10 mouse cellular contexts compared by ENCODE assay signal in the genomic region with DNA sequence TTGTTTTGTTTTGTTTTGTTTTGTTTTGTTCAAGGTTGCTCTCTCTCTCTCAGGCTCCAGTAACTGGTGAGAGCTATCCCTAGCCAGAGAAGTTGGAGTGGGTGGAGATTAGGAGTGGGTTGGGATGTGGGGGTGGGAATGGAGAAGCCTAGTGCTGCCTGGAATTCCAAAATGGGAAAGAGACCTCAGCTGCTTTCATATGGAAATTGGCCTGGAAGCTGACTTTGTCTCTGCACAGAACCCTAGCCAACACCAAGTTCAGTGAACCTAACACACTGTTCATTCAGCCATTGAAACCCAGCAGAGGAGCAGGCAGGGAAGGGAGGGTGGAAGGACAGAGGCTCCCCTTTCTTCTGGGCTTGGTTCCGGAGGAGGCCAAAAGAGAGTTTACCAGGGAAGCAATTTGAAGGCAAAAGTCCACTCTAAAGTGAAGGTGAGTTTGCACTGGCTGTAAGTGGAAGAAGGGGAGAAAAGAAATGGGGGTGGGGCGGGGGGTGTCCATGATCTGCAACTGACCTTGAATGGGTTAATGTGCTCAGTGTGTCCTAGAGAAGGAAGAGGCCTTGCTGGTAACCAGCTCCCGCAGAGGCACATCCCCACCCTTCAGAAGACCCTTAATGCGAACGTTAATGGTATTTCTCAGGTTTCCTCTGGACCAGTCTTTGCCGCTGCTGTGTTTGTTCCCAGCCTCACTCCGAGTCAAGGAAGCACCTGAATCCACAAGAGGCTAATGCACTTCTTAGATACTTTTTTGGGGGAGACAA.
DNase-seq lines count a peak whose midpoint lies in the region; ATAC-seq lines count a peak whose summit lies in the region.
"Had no signal": no experiment of that assay in that cellular context is flagged by ENCODE, and none has a peak within 500 bp of the region (broad histone marks: within the 10 kb centered on the region; RNA-seq: fewer than 3 reads in every experiment).

No protein-coding gene starts in this region.

- no peak overlapping the region for H3K9ac ChIP-seq in embryonic facial prominence, embryonic 14.5 days (ENCODE audit: low read depth, low read length)
- H3K9ac ChIP-seq in neural tube, embryonic 13.5 days, result no peak overlapping the region
- H3K9ac ChIP-seq: embryonic facial prominence, embryonic 15.5 days; liver, embryonic 14.5 days had no signal

- H3K4me2 ChIP-seq in embryonic facial prominence, embryonic 14.5 days (ENCODE audit: low read depth, low read length), result no peak overlapping the region
- no peak overlapping the region for H3K4me2 ChIP-seq in neural tube, embryonic 13.5 days
- H3K4me2 ChIP-seq: embryonic facial prominence, embryonic 15.5 days had no signal

- H3K27ac ChIP-seq in embryonic facial prominence, embryonic 14.5 days (replicated peaks; ENCODE audit: low read depth, low read length), result 0 out of 2 replicates have a peak overlapping the region, but pooled peaks have one; percentile 15
- no peak overlapping the region for H3K27ac ChIP-seq in neural tube, embryonic 13.5 days (replicated peaks)
- H3K27ac ChIP-seq: embryonic facial prominence, embryonic 15.5 days; liver, embryonic 14.5 days had no signal

- DNase-seq in right cerebral cortex, adult 18-20 months, result peak; percentile 28
- no peak for DNase-seq in right cerebral cortex, postnatal 14 days
- peak; percentile 47 for DNase-seq in embryonic facial prominence, embryonic 14.5 days (ENCODE audit: low spot score)
- DNase-seq in layer of hippocampus, adult 8-10 months (ENCODE audit: low spot score in 2 of 2), result peak; percentile 20 to 52
- no peak for DNase-seq in ovary, adult 18-20 months (ENCODE audit: low spot score)

- H3K36me3 ChIP-seq in embryonic facial prominence, embryonic 14.5 days (ENCODE audit: control insufficient read depth, insufficient read depth, low read length), result no peaks in the 10 kb centered on the region
- no peaks in the 10 kb centered on the region for H3K36me3 ChIP-seq in neural tube, embryonic 13.5 days
- H3K36me3 ChIP-seq: embryonic facial prominence, embryonic 15.5 days had no signal

- H3K4me3 ChIP-seq in embryonic facial prominence, embryonic 14.5 days (ENCODE audit: low read depth, low read length), result no peak overlapping the region
- H3K4me3 ChIP-seq in neural tube, embryonic 13.5 days, result no peak overlapping the region
- H3K4me3 ChIP-seq: embryonic facial prominence, embryonic 15.5 days had no signal

- H3K27me3 ChIP-seq in embryonic facial prominence, embryonic 14.5 days (replicated peaks; ENCODE audit: control insufficient read depth, insufficient read depth, low read length), result no peaks in the 10 kb centered on the region
- no peaks in the 10 kb centered on the region for H3K27me3 ChIP-seq in neural tube, embryonic 13.5 days
- H3K27me3 ChIP-seq: embryonic facial prominence, embryonic 15.5 days had no signal

- 32% methylated on average over 7 of the region's 7 CpGs for WGBS in embryonic facial prominence, embryonic 14.5 days
- 14% methylated on average over 7 of the region's 7 CpGs for WGBS in neural tube, embryonic 13.5 days

- 0 out of 2 replicates have a peak, but pooled peaks cover 7% of the 10 kb centered on the region for H3K4me1 ChIP-seq in embryonic facial prominence, embryonic 14.5 days (ENCODE audit: control insufficient read depth, insufficient read depth, low read length)
- peaks cover 15% of the 10 kb centered on the region for H3K4me1 ChIP-seq in neural tube, embryonic 13.5 days (replicated peaks)

- 0 out of 2 replicates have a peak, but pooled peaks have one; percentile 55 for ATAC-seq in embryonic facial prominence, embryonic 14.5 days (ENCODE audit: low read depth)
- ATAC-seq in neural tube, embryonic 13.5 days (ENCODE audit: low read depth), result peak; percentile 73
- no peak for ATAC-seq in granulocyte monocyte progenitor cell, adult 5-6 weeks (replicated peaks; ENCODE audit: poor library complexity, severe bottlenecking)
- ATAC-seq in monocyte, adult 5-6 weeks (replicated peaks; ENCODE audit: insufficient number of reproducible peaks, low FRiP score, low TSS enrichment, poor library complexity, severe bottlenecking), result no peak

- H3K9me3 ChIP-seq in embryonic facial prominence, embryonic 14.5 days (ENCODE audit: control insufficient read depth, low read length), result 0 out of 2 replicates have a peak, but pooled peaks cover 7% of the 10 kb centered on the region
- H3K9me3 ChIP-seq in neural tube, embryonic 13.5 days, result 0 out of 2 replicates have a peak, but pooled peaks cover 3% of the 10 kb centered on the region
- H3K9me3 ChIP-seq: embryonic facial prominence, embryonic 15.5 days had no signal

Comparison
In these comparisons a context has a peak if more than half of its experiments do, and no peak if none do; other contexts are left out.
1. DNase-seq: peak in right cerebral cortex, adult 18-20 months (single experiment), embryonic facial prominence, embryonic 14.5 days (single experiment) and layer of hippocampus, adult 8-10 months (2 of 2); none in right cerebral cortex, postnatal 14 days (single experiment) and ovary, adult 18-20 months (single experiment).
2. ATAC-seq: peak in embryonic facial prominence, embryonic 14.5 days (single experiment) and neural tube, embryonic 13.5 days (single experiment); none in granulocyte monocyte progenitor cell, adult 5-6 weeks (single experiment) and monocyte, adult 5-6 weeks (single experiment).